Mouse (Mus musculus) limb, embryonic 10.5 days (tissue): ENCODE measurements at regions not wholly inside any gene's neighbourhood (a gene's known extent, or its start where the extent isn't known, plus 50 kb on each side); places are given as distances from the start of the nearest gene placed in this dataset.

Source experiments
- DNase-seq: peaks from one replicate; pipeline ENCODE4 v3.0.0-alpha.2; 2017; ENCODE audit warnings: low spot score
- H3K27ac ChIP-seq: fragments of 300-500 bp; sonication (generic); 2 replicates; pipeline ENCODE4 v1.5.1; 2016; ENCODE audit warnings: mild to moderate bottlenecking
- H3K27me3 ChIP-seq: fragments of 300-500 bp; sonication (generic); 2 replicates; pipeline ENCODE4 v1.6.1; 2016; ENCODE audit warnings: low read depth, mild to moderate bottlenecking; ENCODE audit not compliant: poor library complexity, severe bottlenecking
- H3K36me3 ChIP-seq: fragments of 300-500 bp; sonication (generic); 2 replicates; pipeline ENCODE4 v1.6.1; 2016; ENCODE audit warnings: mild to moderate bottlenecking, moderate library complexity
- H3K4me1 ChIP-seq: fragments of 300-500 bp; sonication (generic); 2 replicates; pipeline ENCODE4 v1.6.1; 2016
- H3K4me3 ChIP-seq: fragments of 300-500 bp; sonication (generic); 2 replicates; pipeline ENCODE4 v1.5.1; 2016; ENCODE audit warnings: mild to moderate bottlenecking, moderate library complexity
- H3K9me3 ChIP-seq: fragments of 300-500 bp; sonication (generic); replicated peaks from 2 replicates; pipeline ENCODE4 v1.6.1; 2016; ENCODE audit warnings: mild to moderate bottlenecking
- WGBS: fragments of 180-500 bp; shearing (Covaris S2); methylation state at CpG from one replicate; pipeline ENCODE4 v1.1.7; 2016; 5-methylcytosine and 5-hydroxymethylcytosine counted together

DNA sequence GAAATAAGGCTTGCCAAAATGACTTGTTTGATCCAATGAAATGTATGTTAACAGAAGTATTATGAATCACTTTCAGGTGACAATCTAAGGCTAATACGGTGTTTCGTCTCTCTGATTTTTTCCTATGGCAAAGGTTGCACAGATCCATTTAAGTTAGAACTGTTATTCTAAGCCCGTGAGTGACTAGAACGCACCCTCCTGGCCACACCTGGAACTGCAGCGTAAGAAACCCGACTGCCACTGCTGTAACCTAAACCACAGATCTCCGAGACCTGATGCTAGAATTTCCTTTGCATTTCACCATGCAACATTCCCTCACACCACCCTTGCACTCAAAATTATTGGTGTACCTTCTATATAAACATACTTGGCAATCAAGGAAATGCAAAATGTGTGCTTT is 2160.6 kb upstream of the Gm7489 start:
- Histone ChIP-seq H3K27ac (no peak overlapping the region), H3K36me3 (no peaks in the 10 kb centered on the region), H3K27me3 (no peaks in the 10 kb centered on the region), H3K4me3 (no peak overlapping the region), H3K9me3 (no peaks in the 10 kb centered on the region), H3K4me1 (peaks cover 17% of the 10 kb centered on the region)
- no peak for DNase-seq
- WGBS: 77% methylated on average over 7 of the region's 7 CpGs

- Histone ChIP-seq H3K36me3 (no peaks in the 10 kb centered on the region), H3K4me3 (no peak overlapping the region), H3K27me3 (no peaks in the 10 kb centered on the region), H3K9me3 (no peaks in the 10 kb centered on the region), H3K4me1 (peaks cover 16% of the 10 kb centered on the region), H3K27ac (no peak overlapping the region; the same call in 1 of the 2 replicates)
- DNase-seq: no peak
- 77% methylated on average over 3 of the region's 3 CpGs for WGBS
Measured at GRCm38 (mm10) chr15:51725457-51725856, 2159.2 kb upstream of the Gm7489 start.

- no peak for DNase-seq
- 85% methylated on average over 10 of the region's 10 CpGs for WGBS
- H3K9me3 ChIP-seq: no peaks in the 10 kb centered on the region
Measured at GRCm38 (mm10) chr15:51730106-51730505, 2154.6 kb upstream of the Gm7489 start.

GRCm38 (mm10) chr15:51730805-51731412 is 2153.8 kb upstream of the Gm7489 start:
- Histone ChIP-seq H3K9me3 (no peaks in the 10 kb centered on the region), H3K4me3 (no peak overlapping the region), H3K27ac (peak overlapping the region; percentile 32; the same call in 1 of the 2 replicates), H3K4me1 (no peaks in the 10 kb centered on the region; the same call in 1 of the 2 replicates), H3K27me3 (no peaks in the 10 kb centered on the region), H3K36me3 (no peaks in the 10 kb centered on the region)
- WGBS: 78% methylated on average over 12 of the region's 12 CpGs
- no peak for DNase-seq

More at GRCm38 (mm10) chr15:51730106-51730505, 2154.6 kb upstream of the Gm7489 start:
- no peaks in the 10 kb centered on the region for H3K36me3 ChIP-seq
- H3K27ac ChIP-seq: no peak overlapping the region
- peaks cover 6% of the 10 kb centered on the region for H3K4me1 ChIP-seq
- H3K4me3 ChIP-seq: no peak overlapping the region
- no peaks in the 10 kb centered on the region for H3K27me3 ChIP-seq

GRCm38 (mm10) chr15:51734194-51734593 is 2150.5 kb upstream of the Gm7489 start:
- DNase-seq: no peak
- Histone ChIP-seq H3K4me3 (no peak overlapping the region), H3K4me1 (no peaks in the 10 kb centered on the region), H3K27ac (no peak overlapping the region), H3K9me3 (no peaks in the 10 kb centered on the region), H3K36me3 (no peaks in the 10 kb centered on the region), H3K27me3 (no peaks in the 10 kb centered on the region)
- WGBS: 88% methylated on average over 1 of the region's 1 CpGs
